Mouse (Mus musculus) yolk sac, embryonic 10.5 days (tissue): Measurements from ENCODE around the gene Kcnk10.
"Not testable (repeated sequence)": the region's sequence is repeated elsewhere in the genome, so short reads cannot be mapped to it uniquely, and the experiment has no call there.

Experiments used
- DNase-seq: peaks from one replicate; pipeline ENCODE4 v3.0.0-alpha.2; 2017; ENCODE audit warnings: low spot score

The Kcnk10 gene

DNA sequence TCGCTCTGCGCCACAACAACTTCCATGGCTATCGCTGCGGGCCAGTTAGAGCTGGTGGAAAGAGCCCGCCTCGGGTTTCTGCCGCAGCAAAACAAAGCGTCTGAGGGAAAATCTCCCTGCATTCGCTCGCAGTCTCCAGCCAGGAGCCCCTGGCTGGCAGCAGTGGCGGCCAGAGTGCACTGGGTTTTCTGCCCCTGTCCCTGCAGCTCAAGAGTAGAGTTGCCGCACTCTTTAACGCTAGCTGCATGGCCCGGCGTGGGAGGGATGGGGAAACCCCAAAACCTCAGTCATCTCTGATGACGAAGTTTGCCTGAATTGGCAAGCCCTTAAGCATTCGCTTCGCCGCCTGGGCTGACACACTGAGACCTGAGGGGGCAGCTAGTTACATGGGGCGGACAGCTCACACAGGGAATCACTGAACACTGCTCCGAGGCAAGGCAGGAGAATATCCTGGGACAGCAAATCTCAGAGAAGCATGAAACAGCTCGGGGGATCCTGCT, at the start of gene Kcnk10:
Gene Kcnk10 (minus strand): TSS at position 450 of the 500 bp plus-strand sequence.
- DNase-seq = no peak

GRCm38 (mm10) chr12:98627392-98628259, 49.5 kb upstream of the Kcnk10 start, which contains the start of gene Spata7:
Spata7 (plus strand) TSS chr12:98628157.
- peak; percentile 87 for DNase-seq

DNA sequence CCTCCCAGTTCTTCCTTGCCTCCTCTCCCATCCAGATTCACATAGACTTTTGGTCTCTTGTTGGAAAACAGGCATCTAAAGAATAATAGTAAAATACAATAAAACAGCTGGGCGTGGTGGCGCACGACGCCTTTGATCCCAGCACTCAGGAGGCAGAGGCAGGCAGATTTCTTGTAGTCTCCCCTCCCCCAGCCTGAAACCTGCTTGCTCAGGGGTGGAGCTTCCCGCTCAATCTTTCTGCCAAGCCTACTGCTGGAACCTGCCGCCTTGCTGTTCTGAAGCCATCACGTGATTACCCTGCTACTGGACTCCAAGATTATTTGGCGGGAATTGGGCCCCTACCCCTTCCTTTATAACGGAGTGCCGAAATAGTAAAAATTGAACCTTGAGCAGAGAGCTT, 45.2 kb upstream of the Kcnk10 start:
- not testable (repeated sequence) for DNase-seq

- DNase-seq = not testable (repeated sequence)
Observed at GRCm38 (mm10) chr12:98620922-98621321, 42.8 kb upstream of the Kcnk10 start.

DNA sequence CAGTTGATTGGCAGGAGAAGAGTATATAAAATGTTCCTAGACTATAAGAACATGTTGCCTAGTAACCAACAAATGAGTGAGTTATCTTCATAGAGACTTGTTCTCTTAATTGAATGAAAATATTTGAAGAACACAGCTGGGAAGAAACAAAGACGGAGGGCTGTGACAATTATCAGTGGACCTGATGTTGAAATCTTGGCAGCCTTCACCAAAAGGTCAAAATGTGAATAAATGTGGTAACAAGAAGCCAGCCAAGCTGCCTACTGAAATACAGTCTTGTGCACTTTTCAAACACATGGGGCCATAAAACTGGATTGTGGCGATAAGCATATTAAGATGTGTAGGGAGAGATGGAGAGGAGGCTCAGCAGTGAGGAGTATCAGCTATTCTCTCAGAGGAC, 41.4 kb upstream of the Kcnk10 start:
- DNase-seq = no peak

DNA sequence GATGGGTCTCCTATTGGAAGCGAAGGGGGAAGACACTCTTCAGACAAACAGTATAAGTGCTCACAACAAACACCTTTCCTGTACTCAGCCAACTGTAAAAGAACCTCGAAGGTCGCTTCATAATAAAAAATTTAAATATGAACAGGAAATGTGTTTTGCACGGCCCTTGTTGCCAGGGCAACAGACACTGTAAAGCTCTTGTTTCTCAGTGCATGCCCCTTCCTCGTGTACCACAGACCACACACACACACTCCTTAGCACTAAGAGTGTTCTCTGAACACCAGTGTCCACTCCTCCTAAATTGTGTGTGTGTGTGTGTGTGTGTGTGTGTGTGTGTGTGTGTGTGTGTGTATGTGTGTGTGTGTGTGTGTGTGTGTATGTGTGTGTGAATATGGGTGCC, 37.6 kb upstream of the Kcnk10 start:
- DNase-seq = no peak

DNA sequence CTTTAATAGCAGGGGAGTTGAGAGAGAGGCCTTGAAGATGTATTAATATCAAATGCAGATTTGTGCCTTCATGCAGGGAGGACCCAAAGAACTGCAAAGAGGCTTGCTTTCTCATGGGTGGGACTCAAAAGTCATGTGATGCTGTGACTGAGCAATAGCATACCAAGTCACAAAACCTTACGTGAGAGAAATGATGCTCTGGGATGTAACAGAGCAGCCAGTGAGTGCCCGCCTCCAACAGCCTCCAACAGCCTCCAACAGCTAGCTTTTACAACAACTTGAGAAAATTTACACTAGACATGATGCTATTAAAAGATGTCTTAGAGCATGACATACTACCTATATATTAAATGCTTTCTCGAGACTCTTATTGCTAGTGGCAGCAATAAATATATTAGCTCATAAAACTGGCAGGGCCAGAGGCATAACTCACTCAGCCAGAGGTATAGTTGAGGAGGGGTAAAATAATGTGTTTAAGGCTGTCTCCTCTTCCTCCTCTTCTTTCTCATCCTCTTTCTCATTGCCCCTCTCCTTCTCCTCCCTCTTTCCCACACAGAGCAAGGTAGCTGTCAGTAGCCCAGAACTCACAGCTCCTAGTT, 36.9 kb upstream of the Kcnk10 start:
- no peak for DNase-seq

GRCm38 (mm10) chr12:98610341-98610740, 32.2 kb upstream of the Kcnk10 start:
- DNase-seq = no peak

GRCm38 (mm10) chr12:98606595-98607290, 28.6 kb upstream of the Kcnk10 start:
- no peak for DNase-seq

DNA sequence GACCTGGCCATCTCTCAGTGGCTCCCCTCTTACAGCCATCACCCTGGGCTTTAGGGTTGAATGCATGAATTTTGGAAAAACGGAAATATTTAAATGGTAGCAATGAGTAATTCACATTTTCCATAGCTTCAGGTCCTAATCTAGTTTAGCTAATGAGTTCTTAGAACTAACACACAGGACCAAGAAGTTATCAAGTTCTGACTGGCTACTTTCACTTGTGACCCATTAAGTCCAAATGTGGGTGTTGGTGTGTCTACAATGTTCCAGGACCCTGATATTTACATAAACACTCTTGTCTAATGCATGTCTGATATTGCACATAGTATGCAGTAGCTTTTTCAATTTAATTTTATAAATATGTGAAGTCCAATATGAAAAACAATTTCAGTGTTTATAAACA, 27.2 kb upstream of the Kcnk10 start:
- no peak for DNase-seq

DNA sequence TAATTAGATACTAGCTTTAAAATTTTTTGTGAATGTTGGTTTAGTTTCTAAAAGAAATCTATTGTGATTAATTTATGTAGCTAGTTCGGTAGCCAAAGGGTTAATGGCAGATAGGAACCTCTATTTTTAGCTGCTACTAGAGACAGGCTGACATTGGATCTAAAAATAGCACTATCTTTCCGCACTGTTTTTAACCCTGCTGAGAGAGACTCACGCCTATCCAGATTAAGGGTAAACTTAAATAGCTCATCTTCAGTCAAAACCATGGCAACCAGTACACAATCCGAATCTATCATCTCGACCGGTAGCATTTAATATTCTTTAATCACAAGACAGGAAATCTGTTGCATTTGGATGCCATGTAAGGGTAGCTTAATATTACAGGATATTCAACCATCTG, 24.0 kb upstream of the Kcnk10 start:
- DNase-seq = no peak

- no peak for DNase-seq
Observed at GRCm38 (mm10) chr12:98600861-98601260, 22.8 kb upstream of the Kcnk10 start.

GRCm38 (mm10) chr12:98591016-98591415, 12.9 kb upstream of the Kcnk10 start:
- DNase-seq = no peak

DNA sequence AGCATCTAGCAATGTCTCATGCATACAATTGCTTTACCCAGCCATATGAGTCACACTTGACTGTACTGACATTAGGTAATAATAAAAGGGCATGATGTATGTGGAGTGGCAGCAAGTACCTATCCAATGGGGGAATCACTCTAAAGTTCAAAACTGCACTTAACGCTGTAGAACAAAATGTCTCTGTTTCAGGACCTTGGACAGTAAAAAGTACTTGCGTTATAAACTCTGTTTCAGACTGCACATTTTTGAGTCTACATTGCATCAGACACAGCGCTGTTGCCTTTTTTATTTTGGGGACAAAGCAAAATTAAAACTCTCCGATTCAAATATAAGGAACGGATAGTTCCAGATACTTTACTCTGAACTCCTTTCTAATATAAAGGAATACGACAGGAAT, 10.5 kb upstream of the Kcnk10 start:
- no peak for DNase-seq

DNA sequence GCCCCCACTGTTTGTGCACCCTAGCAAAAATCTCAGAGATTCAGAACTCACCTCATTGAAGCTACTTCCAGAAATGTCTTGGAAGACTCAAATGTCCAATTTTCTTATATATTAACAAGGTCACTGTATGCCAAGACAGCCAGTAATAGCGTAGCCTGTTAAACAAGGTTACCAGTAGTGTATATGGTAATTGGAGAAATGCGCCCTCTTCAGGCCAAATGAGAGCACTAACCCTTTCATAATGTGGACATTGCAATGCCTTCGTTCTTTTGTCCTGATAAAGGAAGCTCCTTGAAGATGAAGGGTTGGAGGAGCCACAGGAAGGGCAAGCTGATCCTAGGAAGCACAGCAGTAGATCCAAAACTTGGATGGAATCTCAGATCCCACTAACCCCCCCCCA, 7.2 kb upstream of the Kcnk10 start:
- DNase-seq = no peak

- DNase-seq = no peak
Observed at GRCm38 (mm10) chr12:98575942-98576550, 2.1 kb downstream of the Kcnk10 start.

- DNase-seq = no peak
Observed at GRCm38 (mm10) chr12:98575195-98575887, 2.8 kb downstream of the Kcnk10 start.

- DNase-seq = peak; percentile 27
Observed at GRCm38 (mm10) chr12:98574353-98575194, 3.5 kb downstream of the Kcnk10 start.

DNA sequence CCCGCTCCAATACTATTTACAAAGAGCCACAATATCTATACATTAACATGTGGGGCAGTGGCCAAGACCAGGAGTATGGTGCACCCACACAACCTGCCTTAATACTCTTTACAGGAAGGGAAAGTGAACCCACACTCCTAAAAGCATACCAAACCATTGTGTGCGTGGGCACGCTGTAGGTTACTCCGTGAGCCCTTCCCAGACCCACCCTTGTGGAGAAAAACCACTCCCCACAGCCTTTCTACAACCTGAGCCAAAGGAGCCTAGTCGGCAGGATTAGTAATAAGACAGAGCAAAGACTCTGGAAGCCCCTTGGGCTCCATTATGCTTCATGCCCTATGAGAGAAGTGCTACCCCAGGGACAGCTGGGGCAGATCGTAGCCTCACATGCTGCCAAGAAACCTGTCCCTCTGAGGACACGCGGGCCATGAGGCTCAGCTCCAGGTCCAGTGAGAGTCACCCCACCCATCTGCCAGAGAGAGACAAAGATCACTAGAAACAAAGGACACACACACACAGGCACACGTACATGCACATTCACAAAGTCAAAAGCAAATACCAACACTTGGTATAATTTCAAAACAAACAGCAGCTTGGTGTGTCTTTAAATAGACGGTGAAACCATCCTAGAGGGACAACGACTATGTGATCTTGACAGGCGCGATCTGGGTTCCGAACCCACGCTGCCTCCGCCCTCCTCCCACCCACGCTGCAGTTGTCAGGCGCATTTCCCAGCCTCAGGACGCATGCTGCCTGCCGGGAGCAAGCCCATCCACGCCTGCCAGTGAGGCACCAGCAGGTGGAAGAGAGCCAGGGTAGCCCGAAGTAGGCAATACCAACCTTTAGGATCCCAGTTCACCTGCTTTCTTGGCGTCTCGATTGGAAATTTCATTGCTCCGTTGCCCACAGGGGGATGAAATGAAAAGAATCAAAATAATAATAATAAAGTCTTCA, 4.5 kb downstream of the Kcnk10 start:
- DNase-seq = no peak
